Mouse (Mus musculus) testis, adult 2 months (tissue): ENCODE measurements around the gene Rfxank.

ENCODE experiments used
- CTCF ChIP-seq: fragments of 200-500 bp; IDR thresholded peaks from 2 replicates; pipeline ENCODE4 v1.5.1; 2012; ENCODE audit warnings: low read depth, mild to moderate bottlenecking, inconsistent platforms, low read length, moderate library complexity; ENCODE audit not compliant: control insufficient read depth, insufficient read depth, insufficient replicate concordance
- POLR2A ChIP-seq: fragments of 200-500 bp; IDR thresholded peaks from 2 replicates; pipeline ENCODE4 v1.6.1; 2012; ENCODE audit warnings: low read depth, mild to moderate bottlenecking, inconsistent platforms, low read length, moderate library complexity; ENCODE audit not compliant: control insufficient read depth

DNA sequence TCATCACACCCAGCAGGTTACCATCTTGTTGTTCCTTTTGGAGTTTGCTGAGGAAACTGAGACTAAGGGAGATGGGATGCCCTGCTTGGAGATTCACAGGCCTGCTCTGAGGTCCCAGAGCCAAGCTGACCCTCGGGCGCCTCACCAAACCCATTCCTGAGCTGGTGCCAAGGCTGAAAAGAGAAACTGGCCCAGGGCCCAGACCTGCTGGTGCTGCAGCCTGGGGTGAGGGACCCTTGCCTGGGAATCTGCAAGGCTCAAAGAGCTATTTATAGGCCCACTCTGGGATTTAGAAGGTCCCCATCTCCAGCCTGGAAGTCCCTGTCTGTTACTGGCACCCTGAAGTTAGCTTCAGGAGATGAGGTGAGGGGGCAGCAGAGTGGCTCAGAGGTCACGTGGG, 10.5 kb downstream of the Rfxank start:
- no peak for TF ChIP-seq CTCF
- no peak for TF ChIP-seq POLR2A
